Mouse (Mus musculus) frontal cortex, postnatal 36 days (tissue): ENCODE measurements around the gene Pemt.

Source experiments
- DNase-seq, 2 experiments: peaks; one replicate each; pipeline ENCODE4 v3.0.0; 2022; ENCODE audit warnings: low spot score in 2 of 2

Gene Pemt

DNA sequence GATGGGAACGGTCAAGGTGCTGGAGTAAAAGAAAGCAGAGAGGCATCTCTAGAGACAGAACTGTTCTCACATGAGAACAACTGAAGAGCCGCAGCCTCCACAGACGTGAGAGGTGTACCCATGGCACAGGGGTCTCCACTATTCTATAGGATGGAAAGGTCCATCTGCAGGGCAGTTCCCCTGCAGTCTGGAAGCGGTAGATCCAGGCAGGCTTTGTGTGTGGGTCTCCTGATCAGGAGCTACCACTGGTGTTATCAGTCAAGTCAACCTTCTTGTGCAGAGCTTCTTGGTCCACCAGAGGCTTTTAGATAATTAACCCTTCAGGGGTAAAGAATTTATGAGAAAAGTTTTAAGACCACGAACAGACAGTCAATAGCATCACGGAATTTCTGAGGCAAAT is 10.2 kb upstream of the Pemt start:
- no peak for DNase-seq

DNA sequence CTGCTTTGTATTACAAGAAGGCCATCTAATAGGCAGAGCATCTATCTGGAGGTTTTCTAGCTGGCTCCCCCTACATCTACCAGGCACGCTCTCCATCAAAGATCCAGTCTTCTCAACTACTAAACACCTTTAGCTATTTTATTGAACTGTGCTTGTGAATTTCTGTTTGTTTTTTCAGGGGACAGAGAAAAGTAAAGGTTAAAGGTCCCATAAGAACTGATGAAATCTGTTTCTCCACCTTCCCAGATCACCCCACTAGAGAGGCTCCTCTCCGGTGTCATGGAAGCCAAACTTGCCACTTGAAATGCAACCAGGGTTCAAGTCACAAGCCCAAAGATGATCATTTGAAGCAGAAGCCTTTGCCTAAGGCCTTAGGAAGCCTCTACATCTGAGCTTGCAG is 2.6 kb upstream of the Pemt start:
- DNase-seq = no peak

DNA sequence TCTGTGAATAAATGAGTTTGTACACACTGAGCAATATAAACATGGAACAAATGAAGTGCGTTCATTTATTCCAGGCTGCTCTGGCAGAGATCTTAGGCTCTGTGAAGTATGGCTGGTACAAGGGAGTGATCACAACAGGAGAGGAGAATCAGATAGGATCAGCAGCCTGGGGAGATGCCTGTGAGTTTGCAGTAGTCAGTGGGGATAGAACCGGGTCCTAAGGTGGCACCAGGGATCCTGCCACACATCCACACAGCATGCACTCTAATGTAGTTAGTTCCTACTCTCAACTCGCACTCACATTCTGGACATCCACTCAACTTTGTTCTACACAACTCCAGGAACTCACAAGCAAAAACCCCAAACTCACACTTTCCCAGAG is 622 bp downstream of the Pemt start:
- no peak for DNase-seq

DNA sequence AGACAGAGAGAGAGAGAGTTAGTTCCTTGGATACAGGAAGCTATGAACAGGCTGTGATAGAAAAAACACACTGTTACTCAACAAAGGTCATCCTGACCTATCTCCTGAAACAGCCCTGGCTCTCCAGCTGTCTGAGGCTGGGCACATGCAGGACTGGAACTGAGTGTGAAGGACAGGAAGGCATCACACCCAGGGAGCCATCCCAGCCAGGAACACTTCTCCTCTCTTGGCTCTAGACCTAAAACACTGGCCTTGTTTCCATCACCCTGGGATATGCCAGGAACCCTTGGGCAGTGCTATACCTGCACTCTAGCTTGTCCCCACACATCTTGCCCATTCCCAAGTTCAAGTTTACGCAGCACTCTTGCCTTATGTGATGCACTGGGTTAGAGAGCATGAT is 1.5 kb downstream of the Pemt start:
- DNase-seq = no peak

DNA sequence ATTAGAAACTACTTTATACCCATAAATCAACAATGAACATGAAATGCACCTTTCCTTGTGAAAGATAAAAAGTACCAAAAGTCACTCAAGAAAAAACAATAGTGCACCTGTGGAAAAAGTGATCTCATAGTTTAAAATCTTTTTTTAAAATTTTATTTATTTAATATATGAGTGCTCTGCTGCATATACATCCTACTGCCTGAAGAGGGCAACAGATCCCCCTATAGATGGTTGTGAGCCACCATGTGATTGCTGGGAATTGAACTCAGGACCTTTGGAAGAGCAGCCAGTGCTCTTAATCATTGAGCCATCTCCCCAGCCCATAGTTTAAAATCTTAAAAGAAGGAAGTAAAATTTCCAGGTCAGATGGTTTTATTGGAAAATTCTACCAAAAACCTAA is 4.0 kb downstream of the Pemt start:
- no peak for DNase-seq

DNA sequence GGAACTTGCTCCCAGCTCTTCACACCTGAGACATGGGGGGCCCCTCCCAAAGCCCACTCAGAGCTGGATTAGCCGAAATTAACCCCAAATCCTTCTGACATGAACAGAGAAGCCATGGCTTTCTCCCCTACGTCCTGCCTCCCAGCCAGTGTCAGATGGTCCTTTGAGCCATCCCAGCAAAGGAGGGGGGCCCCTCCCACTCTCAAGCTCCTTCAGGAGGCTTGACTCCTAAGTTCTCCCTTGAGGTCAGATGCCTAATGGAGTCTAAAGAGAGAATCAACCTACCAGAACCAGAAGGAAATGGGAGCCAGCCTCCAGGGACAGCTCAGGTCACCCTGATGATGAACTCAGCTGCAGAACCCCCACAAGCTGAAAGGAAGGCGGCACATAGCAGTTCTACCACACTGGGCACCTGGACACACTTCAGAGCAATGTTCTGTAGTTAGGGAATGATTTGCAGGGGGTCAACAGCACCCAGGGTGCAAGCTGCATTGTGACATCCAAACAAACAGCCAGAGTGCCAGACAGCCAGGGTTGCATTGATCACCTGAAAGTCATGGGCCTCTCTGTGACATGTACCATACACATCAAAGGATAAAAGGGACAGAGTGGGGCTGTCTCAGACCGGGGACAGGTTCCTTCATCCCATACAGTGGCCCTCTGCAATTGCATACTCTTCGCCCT is 9.6 kb downstream of the Pemt start:
- DNase-seq = no peak

DNA sequence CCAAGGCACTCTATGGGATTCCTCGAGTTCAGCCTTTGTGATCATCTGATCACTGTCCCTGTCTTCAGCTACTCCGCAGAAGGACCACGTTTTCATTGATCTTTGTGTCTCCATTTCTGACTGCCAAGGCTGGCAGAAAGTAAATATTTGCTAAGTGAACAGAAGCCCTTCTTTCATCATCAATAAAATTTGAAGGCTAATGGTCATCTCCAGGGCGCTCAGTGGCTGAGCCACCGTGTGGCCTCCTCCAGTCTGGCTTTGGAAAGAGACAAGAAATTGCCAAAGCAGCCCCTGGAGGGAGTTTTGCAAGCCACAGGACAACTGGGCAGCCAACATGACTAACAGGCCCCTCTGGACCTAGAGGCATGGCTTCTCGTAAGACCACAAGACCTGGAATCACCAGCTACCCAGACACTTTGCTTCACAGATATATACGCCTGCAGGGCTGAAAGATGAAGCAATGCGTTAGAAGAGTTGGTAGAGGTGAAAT is 11.3 kb downstream of the Pemt start:
- no peak for DNase-seq

DNA sequence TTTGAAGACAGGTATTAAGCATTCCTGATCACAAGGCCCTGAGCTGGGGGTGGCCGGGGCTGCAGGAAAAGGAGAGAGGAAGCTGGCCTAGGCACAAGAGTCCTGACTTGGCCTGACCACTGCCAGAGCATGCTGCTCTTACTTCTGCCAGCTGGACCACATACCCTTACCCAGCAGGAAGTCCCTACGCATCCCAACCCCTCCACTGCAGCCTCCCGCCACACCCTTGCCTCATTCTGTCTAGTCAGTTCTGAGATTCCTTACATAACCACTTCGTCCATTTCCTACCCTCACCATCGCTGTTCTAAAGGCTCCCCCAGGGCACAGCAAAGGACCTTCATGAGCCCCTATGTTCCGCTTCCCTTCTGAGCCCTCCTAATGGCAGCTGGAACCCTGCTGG is 12.0 kb downstream of the Pemt start:
- no peak for DNase-seq

DNA sequence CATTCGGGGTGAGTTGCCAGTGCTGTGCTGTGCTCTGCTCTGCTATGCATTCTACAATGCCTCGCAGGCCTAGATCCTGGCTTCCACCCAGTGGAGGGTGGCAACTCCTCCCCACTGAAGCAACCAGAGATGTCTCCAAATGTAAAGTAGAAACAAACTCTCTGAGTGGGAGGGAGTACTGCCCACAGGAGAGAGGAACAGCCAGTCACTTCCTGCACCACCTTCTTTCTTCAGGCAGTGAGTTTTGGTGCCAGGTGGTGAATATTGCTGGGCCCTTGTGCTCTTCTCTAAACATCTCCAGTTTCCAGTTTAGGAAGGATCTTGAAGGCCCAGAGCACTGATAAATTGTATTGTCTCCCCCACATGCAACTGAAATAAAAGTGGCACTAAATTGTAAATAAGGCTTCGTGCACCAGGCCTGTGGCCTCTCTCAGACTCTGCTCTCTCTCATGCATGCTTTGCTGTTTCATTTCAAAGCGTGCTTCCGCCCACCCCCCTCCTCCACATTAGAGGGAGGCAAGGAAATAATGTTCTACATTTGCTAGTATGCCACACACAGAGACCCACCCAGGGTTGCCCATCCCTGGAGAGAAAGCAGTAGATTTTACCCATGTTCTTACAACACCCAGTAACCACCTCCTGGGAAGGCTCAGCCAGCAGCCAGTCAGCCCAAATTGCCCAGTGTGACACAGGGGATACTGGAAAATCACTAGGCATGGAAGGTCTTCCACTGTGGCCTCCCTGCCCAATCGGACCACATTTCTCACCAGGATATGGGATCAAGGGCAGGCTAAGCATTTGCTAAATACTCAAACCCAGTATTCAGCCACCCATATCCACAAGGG is 13.5 kb downstream of the Pemt start:
- DNase-seq = peak; percentile 61 to 73

DNA sequence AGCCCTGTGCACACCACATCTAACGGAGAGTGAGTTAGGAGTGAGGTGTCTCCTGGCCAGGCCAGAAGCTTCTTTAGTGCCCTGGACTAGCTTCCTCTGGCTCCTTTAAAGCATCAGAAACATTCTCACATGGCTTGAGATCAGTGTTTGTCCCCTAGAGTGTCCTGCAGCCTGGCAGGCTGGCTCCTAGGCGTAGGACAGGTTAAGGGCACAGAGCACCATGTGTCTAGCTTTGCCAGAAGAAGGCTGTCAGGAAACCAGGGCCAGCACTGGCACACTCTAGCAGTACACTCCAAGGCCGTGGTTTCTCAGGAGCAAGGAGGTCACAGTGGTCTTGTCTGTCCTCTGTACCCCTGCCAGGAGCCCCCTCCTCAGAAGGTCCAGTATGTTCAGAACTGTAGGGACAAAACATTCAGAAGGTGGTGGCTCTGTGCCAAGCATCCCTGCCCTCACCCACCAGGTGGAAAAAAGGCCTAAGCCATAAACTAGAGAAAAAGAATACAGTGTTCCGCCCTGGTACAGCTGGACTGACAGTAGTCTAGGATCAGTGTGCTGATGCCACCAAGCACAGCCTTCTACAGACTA is 15.4 kb downstream of the Pemt start:
- DNase-seq = no peak

DNA sequence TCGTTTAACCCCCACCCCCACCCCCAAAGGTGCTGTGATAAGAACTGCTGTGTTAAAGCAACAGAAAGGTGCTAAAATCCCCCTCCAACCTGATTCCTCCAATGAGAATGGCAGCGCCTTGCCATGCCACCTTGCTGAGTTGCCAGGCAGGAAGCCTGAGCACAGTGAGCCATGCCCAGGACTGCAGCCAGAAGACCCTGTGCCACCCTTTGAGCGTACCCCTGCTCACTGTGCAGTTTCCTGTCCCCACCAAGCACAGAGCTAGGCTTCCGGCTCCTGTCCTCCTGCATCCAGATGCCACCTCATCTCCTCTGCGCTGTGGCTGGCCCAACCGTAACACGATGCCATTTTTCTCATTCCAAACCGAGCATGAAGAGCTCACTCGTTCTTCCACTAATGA is 16.3 kb downstream of the Pemt start:
- DNase-seq = no peak

DNA sequence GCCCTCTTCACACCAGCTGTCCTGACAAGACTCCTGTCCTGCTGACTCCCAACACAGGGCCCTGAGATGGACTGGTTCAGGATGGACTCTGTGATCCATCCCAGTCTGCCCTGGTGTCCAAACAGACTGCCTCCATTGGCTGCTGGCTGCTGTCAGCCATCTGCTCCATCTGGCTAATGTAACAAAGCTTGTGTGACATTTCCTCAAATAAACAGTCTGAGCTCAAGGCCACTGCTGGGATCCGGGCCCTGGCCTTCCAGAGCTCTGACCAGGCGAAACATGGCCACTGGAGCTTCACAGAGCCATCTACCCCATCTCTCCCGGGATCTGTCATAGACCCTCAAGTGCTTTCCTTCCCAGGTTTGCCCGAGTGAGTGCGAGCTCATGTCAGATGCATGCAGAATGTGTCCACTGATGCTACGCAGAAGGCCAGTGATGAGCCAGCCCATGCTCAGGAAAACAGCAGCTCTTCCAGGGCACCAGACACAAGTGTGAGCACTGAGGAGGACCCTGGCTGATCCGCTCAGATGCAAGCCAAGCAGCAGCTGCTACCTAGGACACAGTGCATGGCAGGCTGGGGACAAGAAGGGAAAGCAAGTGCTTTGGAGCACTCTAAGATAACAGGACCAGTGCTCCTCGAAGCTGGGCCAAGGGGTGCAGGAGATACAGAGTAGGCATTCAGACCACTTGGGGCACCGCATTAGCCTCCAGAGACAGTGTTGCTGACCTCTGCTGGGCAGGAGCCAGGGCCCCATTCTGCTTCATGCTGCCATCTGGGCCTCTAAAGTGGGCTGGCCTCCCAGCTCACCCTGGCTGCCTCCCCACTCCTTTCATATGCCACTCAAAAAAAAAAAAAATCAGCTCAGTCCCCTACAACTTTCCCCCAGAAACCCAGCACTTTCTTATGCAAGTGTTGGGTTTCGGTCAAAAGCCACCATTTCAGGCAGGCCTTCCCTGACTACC is 18.1 kb downstream of the Pemt start:
- DNase-seq = no peak

DNA sequence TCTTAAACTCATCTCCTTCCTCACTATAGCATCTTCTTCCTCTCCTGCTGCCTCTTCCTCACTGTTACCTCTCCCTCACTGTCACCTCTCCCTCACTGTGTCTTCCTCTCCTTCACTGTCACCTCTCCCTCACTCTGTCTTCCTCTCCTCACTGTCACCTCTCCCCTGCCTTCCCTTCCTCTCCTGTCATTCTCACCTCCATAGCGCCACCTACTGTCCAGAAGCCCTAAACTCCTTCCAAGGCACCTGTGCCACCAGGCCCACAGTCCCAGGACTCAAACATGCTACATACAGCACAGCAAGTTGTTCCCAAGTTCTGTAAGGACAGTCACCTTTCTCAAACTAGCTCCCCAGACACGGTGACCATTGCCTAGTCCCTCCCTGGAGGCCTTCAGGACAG is 19.0 kb downstream of the Pemt start:
- peak; percentile 79 to 84 for DNase-seq

DNA sequence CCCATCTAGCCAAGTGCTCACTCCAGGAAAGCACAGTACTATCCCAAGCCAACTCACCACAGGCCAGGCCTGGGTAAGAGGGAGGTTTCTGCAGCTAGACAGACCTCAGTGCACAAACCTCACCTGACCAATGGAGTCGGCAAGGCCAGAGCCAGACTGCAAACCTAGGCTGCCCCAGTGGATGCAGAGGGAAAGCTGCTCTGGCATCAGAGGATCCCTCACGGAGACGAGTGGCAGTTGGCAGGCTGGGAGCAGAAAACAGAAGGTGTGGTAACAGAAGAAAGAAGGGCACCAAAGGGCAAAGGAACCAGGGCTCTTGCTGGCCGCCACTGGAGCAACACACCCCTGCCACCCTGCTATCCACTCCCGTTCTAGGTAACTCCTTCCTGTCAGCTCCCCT is 20.1 kb downstream of the Pemt start:
- DNase-seq = no peak

DNA sequence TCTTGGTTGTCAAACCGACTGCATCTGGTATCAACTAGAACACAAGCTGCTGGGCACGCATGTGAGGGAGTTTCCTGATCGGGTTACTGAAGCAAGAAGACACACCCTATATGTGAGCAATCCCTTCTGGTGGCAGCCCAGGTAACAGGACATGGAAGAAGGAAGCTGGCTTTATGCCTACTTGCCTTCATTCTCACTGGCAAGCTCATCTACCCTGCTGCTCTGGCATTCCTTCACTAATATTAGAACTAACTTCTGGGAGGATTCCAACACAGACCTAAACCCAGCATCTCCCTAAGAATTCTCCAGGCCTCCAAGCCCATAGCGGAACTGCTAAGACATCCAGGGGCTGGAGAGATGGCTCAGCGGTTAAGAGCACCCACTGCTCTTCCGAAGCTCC is 25.1 kb downstream of the Pemt start:
- no peak for DNase-seq

DNA sequence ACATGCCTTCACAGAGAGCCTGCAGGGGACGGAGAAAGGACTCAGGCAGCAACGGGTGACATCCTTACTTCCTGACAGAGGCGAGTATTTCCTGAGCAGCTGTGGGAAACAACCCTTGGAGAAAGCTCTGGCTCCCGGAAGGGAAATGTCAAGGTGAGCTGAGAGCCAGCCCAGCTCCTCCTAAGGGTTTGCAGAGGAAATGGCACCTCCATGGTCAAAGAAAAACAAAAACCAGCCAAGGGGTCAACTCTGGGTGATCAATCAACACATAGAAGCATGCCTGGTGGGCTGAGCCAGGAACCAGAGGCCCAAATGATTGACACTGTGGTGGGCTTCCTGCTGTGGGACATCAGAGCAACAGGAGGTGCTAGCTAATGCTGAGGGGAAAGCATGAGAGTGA is 29.6 kb downstream of the Pemt start:
- DNase-seq = no peak

DNA sequence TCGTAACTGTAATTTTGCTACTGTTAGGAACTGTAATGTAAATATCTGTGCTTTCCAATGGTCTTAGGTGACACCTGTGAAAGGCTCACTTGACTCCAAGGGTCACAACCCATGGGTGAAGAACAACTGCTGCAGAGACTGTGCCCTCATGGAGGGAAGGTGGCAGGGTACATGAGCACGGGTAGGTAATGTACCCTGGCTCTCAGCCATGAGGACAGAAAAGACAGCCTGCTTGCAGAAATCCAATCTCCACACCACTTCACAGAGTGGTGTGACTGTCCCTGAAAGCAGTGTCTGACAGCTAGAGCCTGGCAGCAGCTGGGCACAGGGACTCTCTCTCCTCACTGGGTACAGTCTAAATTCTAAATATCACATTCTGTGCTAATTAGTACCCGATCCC is 34.8 kb downstream of the Pemt start:
- no peak for DNase-seq

DNA sequence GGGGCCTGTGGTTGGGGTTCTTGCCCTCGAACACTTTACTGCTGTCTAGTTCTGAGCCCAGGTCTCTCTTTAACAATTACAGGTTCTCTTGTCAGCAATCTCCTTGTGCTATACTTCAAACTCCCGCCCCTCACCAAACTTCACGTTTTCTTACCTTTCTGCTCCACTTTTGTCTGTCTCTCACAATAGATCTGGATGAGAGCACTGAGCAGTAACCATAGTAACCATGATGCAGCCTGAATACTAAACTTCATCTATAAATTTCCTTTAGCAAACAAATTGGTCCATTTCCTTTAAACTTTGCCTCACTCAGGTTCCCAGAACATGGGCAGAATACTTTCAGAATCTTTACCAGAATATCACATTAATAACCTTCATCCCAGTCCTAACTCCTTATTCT is 36.8 kb downstream of the Pemt start:
- DNase-seq = no peak

DNA sequence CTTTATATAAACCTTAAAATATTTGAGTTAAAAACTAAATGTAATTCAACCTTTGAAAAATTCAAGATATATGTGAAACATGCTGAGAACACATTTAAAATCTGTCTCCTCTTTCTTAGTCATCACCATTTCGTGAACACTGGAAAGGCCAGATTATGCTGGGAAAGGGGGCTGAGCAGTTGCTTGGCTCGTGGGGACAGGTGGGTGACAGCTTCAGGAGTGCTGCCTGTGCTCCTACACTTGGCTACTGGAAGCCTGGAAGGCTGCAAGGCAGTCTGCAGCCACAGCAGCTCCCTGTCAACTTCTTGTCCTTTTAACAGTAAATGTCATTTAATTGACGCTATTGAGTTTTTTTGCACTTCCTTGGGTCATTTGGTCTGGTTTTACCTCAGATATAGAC is 40.4 kb downstream of the Pemt start:
- peak in 1 of 2 experiments; percentile 23 for DNase-seq

DNA sequence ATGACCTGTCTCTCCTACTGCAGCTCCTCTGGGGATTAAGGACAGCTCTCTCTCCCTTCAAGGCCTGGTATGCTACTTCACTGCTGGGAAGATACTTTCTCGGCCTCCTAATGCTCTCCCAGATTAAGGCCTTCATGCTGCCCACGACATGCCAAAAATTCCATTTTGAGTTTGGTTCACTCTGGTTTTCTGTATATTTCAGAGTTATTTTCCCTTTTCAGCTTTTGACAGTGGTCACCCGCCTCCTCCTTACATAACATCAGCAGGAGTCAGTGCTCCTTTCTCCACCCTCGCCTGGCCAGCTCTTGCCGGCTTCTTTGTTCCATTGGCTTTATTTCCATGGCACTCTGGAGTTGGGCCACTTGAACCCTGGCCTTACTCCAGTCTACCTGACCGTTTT is 41.6 kb downstream of the Pemt start:
- peak; percentile 35 to 45 for DNase-seq

DNA sequence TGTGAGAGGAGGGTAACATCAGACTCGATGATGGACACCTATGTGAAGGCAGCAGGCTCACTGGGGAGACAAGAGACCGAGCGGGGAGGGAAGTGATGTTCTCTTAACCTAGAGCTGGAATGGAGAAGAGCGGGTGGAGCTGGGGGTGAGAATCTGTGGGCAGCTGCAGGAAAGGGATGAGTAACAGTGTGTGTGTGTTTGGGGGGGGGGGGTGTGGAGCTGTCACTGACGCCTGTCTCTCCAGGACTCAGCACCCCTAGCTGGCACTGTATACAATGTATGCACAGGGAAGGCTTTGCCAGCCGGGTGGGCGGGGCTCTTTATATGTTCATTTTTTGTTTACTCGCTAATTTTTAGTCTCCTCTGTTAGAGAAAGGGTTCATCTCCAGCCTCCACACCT is 42.5 kb downstream of the Pemt start:
- DNase-seq = peak; percentile 59 to 60
